Mouse (Mus musculus): Measurements from ENCODE around the gene Plcd3. TPM values are rescaled to one million over a fixed set of nuclear protein-coding genes. Genes with fewer than 3 reads are reported as not detected.

Gene Plcd3
- 0.51 and 0.59 TPM in 2 replicates for polyA plus RNA-seq (2012; ENCODE audit: low replicate concordance)

GRCm38 (mm10) chr11:103101481-103101865 lies at the start of gene Plcd3, which contains the start of gene Acbd4:
Plcd3 (minus strand) TSS chr11:103101658.
Acbd4 (plus strand) TSS chr11:103101682.

GRCm38 (mm10) chr11:103131701-103132575 lies 30.5 kb upstream of the Plcd3 start, which contains the start of gene Hexim2:
Hexim2 (plus strand) TSS chr11:103132429.

GRCm38 (mm10) chr11:103116008-103116818 lies 14.8 kb upstream of the Plcd3 start, which contains the start of gene Hexim1:
Hexim1 (plus strand) TSS chr11:103116231.

GRCm38 (mm10) chr11:103028176-103028891 lies 73.1 kb downstream of the Plcd3 start, which contains the start of the genes Nmt1 and Dcakd:
Nmt1 (plus strand) TSS chr11:103028190.
Dcakd (minus strand) TSS chr11:103028333.

Other genes with a start within 250 kb of the Plcd3 start
- gene Eftud2, start 220.7 kb downstream of the Plcd3 start, polyA plus RNA-seq (2012; ENCODE audit: low replicate concordance) = 122 and 194 TPM in 2 replicates
- not detected in 2 replicates for gene Ccdc103, start 220.5 kb downstream of the Plcd3 start, polyA plus RNA-seq (2012; ENCODE audit: low replicate concordance)
- gene Fam187a, start 216.5 kb downstream of the Plcd3 start, polyA plus RNA-seq (2012; ENCODE audit: low replicate concordance) = not detected in 2 replicates
- 1.0 and 1.1 TPM in 2 replicates for gene Gfap, start 200.7 kb downstream of the Plcd3 start, polyA plus RNA-seq (2012; ENCODE audit: low replicate concordance)
- 27.7 and 63.8 TPM in 2 replicates for gene Kif18b, start 176.5 kb downstream of the Plcd3 start, polyA plus RNA-seq (2012; ENCODE audit: low replicate concordance)
- gene C1ql1, start 155.0 kb downstream of the Plcd3 start, polyA plus RNA-seq (2012; ENCODE audit: low replicate concordance) = 0.11 TPM in 1 of 2 replicates, not detected in the other
- gene Nmt1, start 73.5 kb downstream of the Plcd3 start, polyA plus RNA-seq (2012; ENCODE audit: low replicate concordance) = 2.2 and 23.9 TPM in 2 replicates
- gene Dcakd, start 73.3 kb downstream of the Plcd3 start, polyA plus RNA-seq (2012; ENCODE audit: low replicate concordance) = 34.7 and 104 TPM in 2 replicates
- gene Acbd4, start within 50 bp of the Plcd3 start, polyA plus RNA-seq (2012; ENCODE audit: low replicate concordance) = 43.1 and 44.8 TPM in 2 replicates
- gene Hexim1, start 14.6 kb upstream of the Plcd3 start, polyA plus RNA-seq (2012; ENCODE audit: low replicate concordance) = 10.6 and 12.4 TPM in 2 replicates
- 6.5 and 8.1 TPM in 2 replicates for gene Hexim2, start 30.8 kb upstream of the Plcd3 start, polyA plus RNA-seq (2012; ENCODE audit: low replicate concordance)
- 32.9 and 73.9 TPM in 2 replicates for gene Fmnl1, start 69.4 kb upstream of the Plcd3 start, polyA plus RNA-seq (2012; ENCODE audit: low replicate concordance)
- not detected in 2 replicates for gene 1700023F06Rik, start 106.9 kb upstream of the Plcd3 start, polyA plus RNA-seq (2012; ENCODE audit: low replicate concordance)
- not detected in 2 replicates for gene Spata32, start 116.8 kb upstream of the Plcd3 start, polyA plus RNA-seq (2012; ENCODE audit: low replicate concordance)
- 4.3 and 9.6 TPM in 2 replicates for gene Map3k14, start 165.8 kb upstream of the Plcd3 start, polyA plus RNA-seq (2012; ENCODE audit: low replicate concordance)